12 mouse cellular contexts compared by ENCODE assay signal in the genomic region with DNA sequence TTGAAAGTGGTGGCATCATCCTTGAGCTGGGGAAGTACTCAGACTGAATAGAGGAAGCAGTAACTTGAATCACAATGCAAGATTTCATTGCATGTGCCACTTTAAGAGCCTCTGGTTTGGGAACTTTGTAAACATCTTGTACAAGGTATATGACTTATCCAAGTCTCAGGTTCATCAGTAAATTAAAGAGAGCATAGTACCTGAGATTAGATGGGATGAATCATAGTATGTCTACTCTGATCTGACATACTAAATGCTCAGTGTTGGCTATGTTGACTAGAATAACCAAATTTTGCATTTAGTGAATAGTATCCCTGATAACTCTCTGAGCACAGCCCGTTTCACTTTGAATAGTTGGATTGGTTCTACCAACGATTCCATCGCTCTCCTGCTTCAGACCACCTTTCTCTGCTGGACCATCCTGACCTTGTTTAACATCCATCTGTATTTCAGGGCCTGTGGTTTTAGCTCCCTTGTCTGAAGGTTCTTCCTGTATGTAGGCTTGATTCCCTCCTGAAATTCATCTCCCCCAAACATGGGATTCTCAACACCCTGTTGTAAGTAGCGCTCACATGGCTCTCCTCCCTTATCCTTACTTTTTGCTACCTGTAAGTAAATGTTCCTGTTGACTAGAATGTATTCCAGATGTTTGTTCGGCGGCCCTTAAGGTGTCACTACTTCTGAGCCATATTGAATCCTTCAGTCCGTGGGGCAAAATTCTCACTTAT. TPM values are rescaled to one million over a fixed set of nuclear protein-coding genes. Genes with fewer than 3 reads are reported as not detected.
DNase-seq lines count a peak whose midpoint lies in the region; ATAC-seq and TF ChIP-seq lines count a peak whose summit lies in the region.
"Had no signal": no experiment of that assay in that cellular context is flagged by ENCODE, and none has a peak within 500 bp of the region (broad histone marks: within the 10 kb centered on the region; RNA-seq: fewer than 3 reads in every experiment).

No protein-coding gene starts in this region.

- DNase-seq in heart, adult 2 months = no peak
- no peak for DNase-seq in heart, postnatal 14 days
- DNase-seq in A20 (ENCODE audit: low read depth, low spot score) = peak; percentile 32
- no peak for DNase-seq in frontal cortex, postnatal 25 days (ENCODE audit: low spot score in 2 of 2)
- no peak for DNase-seq in thymus, postnatal 4 days
- no peak for DNase-seq in kidney, adult 9 months
- DNase-seq: cerebellum, adult 8-10 months; gastrocnemius, postnatal 10 days; lung, postnatal 14 days had no signal

- H3K27ac ChIP-seq in heart, adult 2 months = no peak overlapping the region
- no peak overlapping the region for H3K27ac ChIP-seq in forebrain, embryonic 15.5 days (replicated peaks)
- H3K27ac ChIP-seq: kidney, postnatal 0 days had no signal

- no peaks in the 10 kb centered on the region; the same call in 1 of the 2 replicates for H3K4me1 ChIP-seq in heart, adult 2 months (ENCODE audit: control insufficient read depth, insufficient read depth, low read length)
- H3K4me1 ChIP-seq in forebrain, embryonic 15.5 days = peaks cover 4% of the 10 kb centered on the region

- H3K9me3 ChIP-seq in forebrain, embryonic 15.5 days = peaks cover 8% of the 10 kb centered on the region

- no peak for TF ChIP-seq EP300 in heart, adult 2 months (IDR thresholded peaks at IDR 0.05; ENCODE audit: insufficient read depth, low read depth, low read length)

- 0 out of 2 replicates have a peak, but pooled peaks have one; percentile 32 for ATAC-seq in forebrain, embryonic 15.5 days (replicated peaks)
- peak; percentile 28; the same call in 1 of the 2 replicates for ATAC-seq in megakaryocyte progenitor cell, adult 5-6 weeks (replicated peaks; ENCODE audit: poor library complexity)

- H3K4me3 ChIP-seq in heart, adult 2 months = no peak overlapping the region
- no peak overlapping the region for H3K4me3 ChIP-seq in forebrain, embryonic 15.5 days

- H3K4me2 ChIP-seq in forebrain, embryonic 15.5 days (replicated peaks) = no peak overlapping the region

- peaks cover 54% of the 10 kb centered on the region for H3K36me3 ChIP-seq in heart, adult 2 months (ENCODE audit: control insufficient read depth, insufficient read depth, low read length)
- peaks cover 70% of the 10 kb centered on the region for H3K36me3 ChIP-seq in forebrain, embryonic 15.5 days

- no peak for TF ChIP-seq CTCF in heart, adult 2 months (IDR thresholded peaks at IDR 0.05)

- intact Hi-C loops in heart, adult 2 months (cut with DNase I) = no loop called here
- intact Hi-C loops in heart, postnatal 14 days (cut with DNase I) = no loop called here

- H3K27me3 ChIP-seq in heart, adult 2 months (ENCODE audit: control insufficient read depth, insufficient read depth, low read length) = no peaks in the 10 kb centered on the region
- no peaks in the 10 kb centered on the region for H3K27me3 ChIP-seq in forebrain, embryonic 15.5 days

- TF ChIP-seq POLR2A in heart, adult 2 months (IDR thresholded peaks at IDR 0.05; ENCODE audit: insufficient read depth, low read depth, low read length) = peak; percentile 43

- no peaks in the 10 kb centered on the region for H3K79me2 ChIP-seq in heart, adult 2 months (replicated peaks; ENCODE audit: control insufficient read depth, insufficient read depth, low read length)

- WGBS in heart, adult 2 months = 87% methylated on average over 7 of the region's 7 CpGs
- WGBS in forebrain, embryonic 15.5 days = 94% methylated on average over 7 of the region's 7 CpGs

- no peak overlapping the region for H3K9ac ChIP-seq in heart, adult 2 months (ENCODE audit: low read depth, low read length)
- H3K9ac ChIP-seq in forebrain, embryonic 15.5 days (replicated peaks) = no peak overlapping the region

RNA-seq across cellular contexts. Expression of a gene that starts 13.2 kb away (rescaled TPM):
- total RNA-seq in heart, adult 2 months (2021) = 1,000 to 10,000 TPM in 1 of 2 experiments, 100 to 1,000 TPM in 1; 958 to 1,084 TPM
- polyA plus RNA-seq in heart, adult 2 months (2012; rRNA removed) = 174 and 435 TPM in 2 replicates
- total RNA-seq in heart, postnatal 14 days (2021) = 1,000 to 10,000 TPM in 1 of 2 experiments, 100 to 1,000 TPM in 1; 934 to 1,085 TPM
- polyA plus RNA-seq in forebrain, embryonic 15.5 days (2015; fragmentation: Nextera tagmentation; extraction: Ambion mirVana) = 1,139 and 1,168 TPM in 2 replicates
- total RNA-seq in megakaryocyte progenitor cell, adult 5-6 weeks (2015) = 1,230 and 1,245 TPM in 2 replicates
- total RNA-seq in megakaryocyte progenitor cell, adult 5-6 weeks (2017) = 669 and 710 TPM in 2 replicates

RNA-seq across cellular contexts. Expression of a gene that starts 40.9 kb away (rescaled TPM):
- total RNA-seq in heart, adult 2 months (2021) = 10 to 100 TPM; 13.0 to 14.6 TPM
- 5.8 and 11.1 TPM in 2 replicates for polyA plus RNA-seq in heart, adult 2 months (2012; rRNA removed)
- 10 to 100 TPM; 21.8 to 25.2 TPM for total RNA-seq in heart, postnatal 14 days (2021)
- polyA plus RNA-seq in forebrain, embryonic 15.5 days (2015; fragmentation: Nextera tagmentation; extraction: Ambion mirVana) = 80.6 and 87.5 TPM in 2 replicates
- 34.7 and 37.1 TPM in 2 replicates for total RNA-seq in megakaryocyte progenitor cell, adult 5-6 weeks (2015)
- 73.5 and 78.5 TPM in 2 replicates for total RNA-seq in megakaryocyte progenitor cell, adult 5-6 weeks (2017)
